Mouse (Mus musculus) left cerebral cortex, adult 18-20 months (tissue): Measurements from ENCODE around the gene Tmem178b. TPM values are rescaled to one million over a fixed set of nuclear protein-coding genes. Genes with fewer than 3 reads are reported as not detected.

Source experiments
- DNase-seq, 2 experiments: peaks; one replicate each; pipeline ENCODE4 v3.0.0; 2021 to 2022; ENCODE audit warnings: low spot score in 2 of 2, mixed read lengths in 1 of 2
- total RNA-seq, 2 experiments: library from RNA; stranded (reverse); gene quantifications; 2 replicates each; pipeline ENCODE4 v1.2.3; 2021

Gene Tmem178b
- total RNA-seq, 2 experiments from 2014 or later, result 193 to 222 TPM

DNA sequence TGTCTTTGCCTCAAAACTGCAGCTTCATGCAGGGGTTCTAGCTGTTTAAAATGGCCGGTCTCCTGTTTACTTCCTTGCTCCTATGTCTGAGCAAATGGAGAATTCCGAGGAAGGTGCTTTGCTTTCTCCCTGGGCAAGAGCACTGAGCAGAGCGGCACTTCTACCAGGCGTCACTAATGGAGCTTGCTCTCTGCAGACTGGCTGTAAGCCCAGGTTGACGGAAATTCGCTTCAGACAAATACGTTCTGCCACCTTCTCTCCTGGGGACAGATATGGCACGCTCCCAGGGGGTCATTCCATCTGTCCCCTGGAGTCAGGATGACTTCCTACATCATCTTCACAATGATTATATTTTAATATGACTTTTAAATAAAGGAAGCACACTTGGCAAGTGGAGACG, 271.3 kb downstream of the Tmem178b start:
- DNase-seq, result no peak

DNA sequence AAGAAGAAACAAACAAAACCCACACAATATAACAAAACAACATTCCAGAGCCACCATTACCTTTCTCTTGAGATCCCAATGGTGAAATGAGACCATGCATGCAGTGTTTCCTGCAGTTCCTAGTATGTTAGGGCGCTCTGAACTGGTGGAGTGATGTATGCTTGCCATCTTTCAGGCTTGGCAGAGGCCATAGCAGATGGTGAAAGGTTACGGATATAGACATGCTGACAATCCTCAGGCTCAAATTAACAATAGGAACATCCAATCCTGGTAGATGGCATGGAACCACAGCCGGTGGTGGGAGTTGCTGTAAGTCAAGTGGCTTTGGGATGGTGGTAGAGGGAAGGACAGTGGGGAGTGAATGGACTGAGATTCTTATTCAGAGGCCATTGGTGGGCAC, 272.5 kb downstream of the Tmem178b start:
- no peak for DNase-seq

DNA sequence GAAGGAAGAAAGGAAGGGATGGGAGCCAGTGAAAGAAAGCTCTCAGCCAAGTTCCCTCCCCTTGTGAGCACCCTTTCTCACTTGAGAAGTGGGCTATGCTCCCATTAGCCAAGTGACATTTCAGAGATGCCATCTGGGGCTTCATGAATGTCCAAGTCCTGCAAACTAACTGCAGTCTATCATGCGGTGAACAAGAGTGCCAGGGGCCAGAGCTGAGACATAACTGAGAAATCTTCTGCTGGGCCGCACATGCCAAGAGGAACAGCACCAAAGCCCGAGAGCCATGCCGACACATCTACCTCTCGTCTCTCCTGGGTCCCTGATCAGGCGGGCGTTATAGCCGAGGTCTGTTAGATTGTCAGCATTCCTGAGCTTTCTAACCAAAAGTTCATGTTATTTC, 279.2 kb downstream of the Tmem178b start:
- DNase-seq, result no peak

DNA sequence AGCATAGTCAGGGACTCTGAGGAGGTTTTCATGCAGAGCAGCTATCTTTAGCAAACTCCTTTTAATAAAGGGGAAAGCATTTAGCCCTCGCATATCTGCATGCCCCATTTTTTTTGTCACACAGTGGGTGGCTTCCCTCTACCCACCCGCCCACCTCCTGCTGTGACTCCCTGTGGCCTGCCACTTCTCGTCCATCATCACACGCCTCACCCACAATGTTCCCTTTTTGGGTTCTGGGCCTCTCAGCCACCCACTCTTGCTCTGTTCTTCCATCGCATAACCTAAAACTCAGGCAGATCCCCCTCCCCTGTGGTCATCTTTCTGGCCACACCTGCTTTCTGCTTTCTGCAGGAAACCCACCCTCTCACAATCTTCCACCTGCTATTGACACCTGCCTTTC, 288.3 kb downstream of the Tmem178b start:
- peak; percentile 29 to 57 for DNase-seq

DNA sequence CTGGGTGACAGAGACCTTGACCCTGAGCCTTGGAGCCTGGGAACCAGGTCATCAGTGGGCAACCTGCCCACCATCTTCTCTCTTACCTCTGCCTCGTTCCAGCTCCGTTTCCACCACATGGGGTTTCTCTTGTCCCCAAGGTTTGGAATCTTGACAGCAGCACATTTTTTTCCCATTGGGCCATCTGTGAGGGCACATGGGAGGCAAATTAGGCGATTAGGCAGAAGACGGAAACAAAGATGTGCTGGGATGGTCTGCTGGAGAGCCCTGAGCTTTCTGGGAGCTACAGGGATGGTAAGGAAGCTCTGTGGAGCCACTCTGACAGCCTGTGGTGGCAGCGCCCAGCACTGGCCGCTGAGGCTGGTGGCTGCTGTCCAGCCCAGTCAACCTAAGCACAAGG, 300.5 kb downstream of the Tmem178b start:
- DNase-seq, result no peak

DNA sequence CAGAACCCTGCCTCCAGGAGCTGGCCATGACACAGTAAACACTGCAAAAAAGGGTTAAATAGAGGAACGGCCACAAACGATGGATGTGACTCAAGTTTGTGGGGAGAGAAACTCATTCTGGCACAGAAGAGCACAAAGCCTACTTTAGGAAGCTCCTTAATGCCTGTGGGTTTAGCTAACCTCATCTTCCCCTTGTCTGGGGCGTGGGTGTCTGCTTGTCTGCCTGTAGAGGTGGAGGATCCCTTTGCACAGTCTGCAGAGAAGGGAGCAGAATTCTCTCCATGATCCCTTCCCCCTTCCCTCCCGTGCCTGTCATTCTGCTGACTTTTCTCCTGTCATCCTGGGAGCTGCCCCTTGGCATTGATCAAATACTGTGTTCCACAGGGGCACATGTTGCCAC, 304.8 kb downstream of the Tmem178b start:
- DNase-seq, result peak; percentile 36 to 68

DNA sequence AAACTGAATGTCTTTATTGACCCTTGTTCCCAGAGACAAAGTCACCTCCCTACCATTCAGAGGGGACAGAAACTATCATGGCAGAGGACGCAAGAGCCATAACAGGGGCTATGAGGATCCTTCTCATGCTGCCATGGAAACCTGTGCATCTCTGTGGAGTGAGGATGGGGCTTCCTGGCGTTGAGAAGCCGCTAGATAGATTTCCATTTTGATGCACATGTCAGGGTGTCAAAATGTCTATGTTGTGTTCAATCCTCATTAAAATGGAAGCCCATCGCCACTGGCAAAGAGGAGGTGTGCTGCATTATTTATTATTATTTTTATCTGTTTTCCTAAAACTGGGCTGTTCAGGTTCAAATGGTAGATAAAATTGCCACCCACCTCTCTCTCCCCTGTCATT, 307.5 kb downstream of the Tmem178b start:
- DNase-seq, result no peak

DNA sequence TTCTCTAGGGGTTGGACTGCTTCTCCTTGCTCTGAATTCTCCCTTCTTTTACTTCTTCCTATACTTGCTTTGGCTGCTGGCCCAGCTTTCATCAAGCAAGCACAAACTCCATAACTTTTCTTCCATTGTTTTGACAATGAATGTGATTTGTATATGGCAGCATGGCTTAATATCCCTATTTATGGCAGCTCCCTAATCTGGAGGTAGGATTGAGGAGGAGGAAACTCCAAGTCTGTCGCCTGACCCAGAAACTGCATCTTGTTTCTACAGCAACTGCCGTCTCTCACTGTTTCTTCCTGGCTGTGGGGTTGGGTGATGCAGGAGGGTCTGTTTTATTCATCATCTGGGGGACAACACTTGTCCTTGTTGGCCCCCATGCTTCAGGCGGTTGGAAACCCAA, 327.6 kb downstream of the Tmem178b start:
- DNase-seq, result no peak

DNA sequence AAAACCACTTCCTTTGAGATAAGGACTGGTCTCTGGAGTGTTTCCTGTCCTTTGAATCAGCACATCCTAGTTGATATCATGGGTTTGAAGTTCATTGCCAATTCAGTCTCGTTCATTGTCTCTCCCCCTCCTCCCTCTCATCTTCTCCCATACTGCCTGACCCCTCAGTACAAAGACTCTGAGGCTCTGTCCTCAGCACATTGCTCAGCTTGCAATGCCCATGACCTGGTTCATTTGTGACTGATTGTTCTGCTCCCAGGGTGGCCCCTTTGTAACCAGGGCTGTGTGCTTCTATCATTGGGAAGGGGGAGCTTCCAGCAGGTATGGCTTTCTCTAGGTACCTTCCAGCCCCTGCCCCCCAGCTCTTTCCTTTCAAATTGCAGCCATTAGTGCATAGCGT, 329.5 kb downstream of the Tmem178b start:
- DNase-seq, result no peak

DNA sequence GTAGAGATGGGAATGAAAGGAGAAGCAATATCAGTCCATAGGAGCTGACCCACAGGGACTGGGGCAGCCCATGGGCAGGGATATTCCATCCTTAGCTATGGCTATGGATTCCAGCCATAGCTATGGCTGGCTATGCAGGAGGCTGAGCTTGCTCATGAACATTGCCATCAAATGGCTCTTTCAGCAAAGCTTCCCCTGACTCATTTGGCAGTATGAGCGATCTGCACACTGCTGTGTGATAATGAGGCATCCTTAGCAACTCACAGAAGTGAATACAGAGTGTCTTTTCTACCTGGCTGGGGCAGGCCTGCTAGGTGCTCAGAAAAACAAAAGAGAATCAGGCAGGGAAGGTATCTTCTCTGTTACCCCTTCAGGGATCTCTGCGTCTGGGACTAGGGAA, 332.3 kb downstream of the Tmem178b start:
- DNase-seq, result no peak

DNA sequence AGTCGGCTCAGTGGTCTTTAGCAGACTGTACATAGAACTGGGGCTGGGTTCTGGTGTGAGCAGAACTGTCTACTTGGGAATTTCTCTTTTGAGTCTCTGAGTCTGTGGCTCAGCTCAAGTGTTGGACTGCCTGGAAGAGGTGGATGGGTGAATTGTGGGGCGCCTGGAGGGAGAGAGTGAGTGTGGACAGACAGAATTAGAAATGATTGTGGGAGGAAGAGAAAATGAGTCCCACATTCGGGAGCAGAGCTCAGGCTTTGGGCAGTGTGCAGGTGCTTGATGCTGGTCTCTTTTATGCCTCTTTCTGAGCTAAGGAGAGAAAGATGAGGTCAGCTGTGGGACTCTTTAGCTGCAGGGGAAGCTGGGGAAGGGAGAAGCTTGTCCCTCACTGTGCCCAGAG, 334.9 kb downstream of the Tmem178b start:
- peak in 1 of 2 experiments; percentile 41 for DNase-seq

DNA sequence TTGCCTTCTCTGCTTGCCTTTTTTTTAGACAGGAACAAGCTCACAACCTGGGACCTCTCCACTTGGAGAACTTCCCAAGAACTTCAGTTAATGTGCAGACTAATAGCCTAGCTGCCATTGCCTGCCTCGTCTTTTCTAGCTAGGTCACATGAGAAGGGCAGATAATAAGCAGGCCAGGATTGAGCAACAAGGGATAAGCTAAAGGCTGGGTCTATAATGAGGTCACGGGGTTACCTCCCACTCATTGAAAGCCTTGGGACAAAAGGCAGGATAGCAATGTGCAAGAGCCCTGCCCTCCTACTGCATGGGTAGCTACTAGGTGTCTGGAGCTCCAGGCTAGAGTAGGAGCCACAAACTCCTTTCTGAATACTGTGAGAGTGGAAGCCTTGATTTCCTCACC, 336.1 kb downstream of the Tmem178b start:
- DNase-seq, result no peak

DNA sequence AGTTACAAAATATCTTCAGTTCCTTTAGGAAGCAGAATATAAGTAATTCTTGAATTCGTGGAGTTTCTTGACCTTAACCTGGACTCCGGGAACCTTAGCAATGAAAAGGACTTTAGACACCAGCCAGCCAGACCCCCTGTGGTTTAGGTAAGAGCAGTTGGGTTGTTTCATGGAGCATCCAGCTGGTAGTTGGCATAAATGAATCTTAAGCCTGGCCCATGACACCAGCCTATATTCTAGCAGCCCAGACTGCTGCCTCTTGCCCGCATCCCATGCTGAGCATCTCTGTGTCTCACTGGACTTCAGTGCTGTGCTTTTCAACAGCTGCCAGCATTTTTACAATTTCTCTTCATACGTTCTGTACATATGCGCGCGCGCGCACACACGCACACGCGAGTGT, 344.1 kb downstream of the Tmem178b start:
- DNase-seq, result no peak

DNA sequence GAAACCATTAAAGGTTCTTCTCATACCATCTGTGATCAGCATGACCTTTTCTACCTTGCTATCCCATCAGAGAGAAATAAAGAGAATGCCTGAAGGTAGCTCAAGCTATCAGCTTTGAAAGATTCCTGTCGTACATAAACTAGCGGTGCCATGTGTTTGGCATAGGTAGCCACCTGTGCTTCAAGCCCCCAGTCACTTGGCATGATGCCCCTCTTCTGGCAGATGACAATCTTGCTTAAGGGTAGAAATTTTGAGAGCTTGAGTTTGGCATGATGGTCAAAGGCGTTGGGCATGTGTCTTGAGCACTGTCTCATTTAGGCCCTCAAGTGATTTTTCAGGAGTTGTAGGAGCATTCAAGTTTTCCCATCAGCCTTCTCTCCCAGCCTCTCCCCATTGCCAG, 344.6 kb downstream of the Tmem178b start:
- DNase-seq, result no peak

DNA sequence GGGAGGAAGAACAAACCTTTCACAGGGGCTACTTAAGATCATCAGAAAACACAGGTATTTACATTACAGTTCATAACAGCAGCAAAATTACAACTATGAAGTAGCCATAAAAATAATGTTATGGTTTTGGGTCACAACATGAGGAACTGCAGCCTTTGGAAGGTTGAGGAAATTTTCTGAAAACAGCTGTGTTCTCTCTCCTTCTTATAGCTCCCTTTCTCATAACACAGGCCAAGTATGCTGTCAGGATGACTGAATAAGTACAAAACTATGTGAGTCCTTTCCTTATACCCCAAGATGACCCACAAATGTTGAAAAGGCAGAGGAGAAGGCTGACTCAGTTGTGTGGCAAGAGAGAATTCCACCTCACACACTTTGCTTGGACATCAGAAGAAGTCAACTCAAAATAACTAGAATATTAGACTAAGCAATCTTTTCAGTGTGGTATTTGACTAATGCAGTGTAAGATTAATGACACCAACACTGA, 347.6 kb downstream of the Tmem178b start:
- DNase-seq, result no peak

DNA sequence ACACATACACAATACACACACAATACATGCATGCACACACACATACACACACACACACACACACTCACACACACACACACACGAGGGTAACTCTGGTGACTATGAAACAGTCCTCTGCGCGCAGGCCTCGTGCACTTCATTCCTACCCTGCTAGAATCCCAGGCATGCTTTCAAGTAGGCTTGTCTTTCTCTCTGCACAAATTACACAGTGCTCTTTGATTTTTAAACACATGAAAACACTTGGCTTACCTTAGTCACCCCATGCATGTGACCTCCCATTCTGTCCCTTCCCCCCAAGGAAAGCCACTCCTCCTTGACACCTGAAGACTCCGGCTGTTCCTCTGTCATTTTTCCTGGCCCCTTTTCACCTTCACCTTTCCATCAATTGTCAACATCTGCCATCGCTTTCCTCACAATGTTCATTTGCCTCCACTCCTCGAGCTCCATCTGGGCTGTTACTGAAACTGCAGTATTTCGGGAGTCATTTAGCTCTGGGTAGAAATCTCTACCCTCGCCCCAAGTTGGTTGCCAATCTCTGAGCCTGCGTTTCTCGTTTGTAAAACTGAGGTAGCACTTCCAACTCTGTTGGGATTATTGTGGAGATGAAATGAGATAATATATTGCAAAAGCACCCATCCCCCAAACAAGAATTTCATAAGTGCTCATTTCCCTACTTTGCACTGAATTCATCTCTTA, 352.7 kb downstream of the Tmem178b start:
- peak in 1 of 2 experiments; percentile 33 for DNase-seq

DNA sequence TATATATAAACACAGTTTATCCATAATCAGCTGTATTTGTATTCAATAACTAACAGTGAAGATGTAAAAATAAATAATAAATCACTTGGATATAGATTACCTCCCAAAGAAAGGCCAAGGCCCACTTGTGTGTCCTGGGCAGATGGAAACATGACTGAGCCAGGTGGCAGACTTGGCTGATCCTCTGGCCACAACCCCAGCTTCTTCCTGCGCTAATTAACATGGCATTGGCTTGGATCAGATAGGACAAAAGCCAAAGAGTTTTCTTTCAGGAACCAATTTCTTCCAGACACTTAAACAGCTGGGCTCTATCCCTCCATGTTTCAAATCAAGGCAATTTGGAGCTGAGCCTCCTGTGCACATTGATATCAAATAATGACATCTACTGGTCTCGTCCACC, 355.9 kb downstream of the Tmem178b start:
- no peak for DNase-seq

DNA sequence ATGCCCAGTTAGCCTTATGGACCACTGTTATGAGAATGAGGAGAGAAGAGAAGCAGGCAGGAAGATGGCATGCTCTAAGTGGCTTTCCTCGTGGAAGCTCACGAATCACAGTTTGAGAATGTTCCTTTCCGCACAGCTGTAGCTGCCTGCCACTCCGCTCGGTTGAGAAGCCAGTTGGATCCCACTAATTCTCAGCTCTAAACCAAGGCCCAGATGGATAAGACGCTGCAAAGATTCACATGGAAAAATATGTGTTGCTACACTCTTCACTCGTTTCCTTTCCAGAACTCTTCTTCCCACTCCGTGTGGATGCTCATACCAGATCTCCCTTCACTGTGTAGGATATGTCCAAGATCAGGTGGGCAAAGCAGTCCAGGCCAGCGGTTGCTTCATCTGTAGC, 356.9 kb downstream of the Tmem178b start:
- no peak for DNase-seq

DNA sequence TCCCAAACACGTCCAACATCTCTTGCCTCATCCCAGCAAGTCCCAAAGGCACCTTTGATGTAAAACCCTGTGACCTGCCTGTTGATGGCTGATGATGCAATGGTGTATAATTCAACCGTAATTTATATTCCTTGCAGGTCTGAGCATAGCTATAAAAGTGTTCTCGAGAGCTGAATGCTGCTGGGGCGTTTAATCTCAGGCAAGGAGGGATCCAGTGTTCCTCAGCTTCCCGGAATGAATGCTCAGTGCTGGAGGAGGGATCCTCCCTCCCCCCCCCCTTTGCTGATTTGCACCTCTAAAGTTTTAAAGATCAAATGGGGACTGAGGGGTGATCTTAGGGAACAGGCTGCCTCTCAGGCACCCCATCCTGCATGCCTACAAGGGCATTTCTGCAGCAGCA, 361.0 kb downstream of the Tmem178b start:
- DNase-seq, result no peak

DNA sequence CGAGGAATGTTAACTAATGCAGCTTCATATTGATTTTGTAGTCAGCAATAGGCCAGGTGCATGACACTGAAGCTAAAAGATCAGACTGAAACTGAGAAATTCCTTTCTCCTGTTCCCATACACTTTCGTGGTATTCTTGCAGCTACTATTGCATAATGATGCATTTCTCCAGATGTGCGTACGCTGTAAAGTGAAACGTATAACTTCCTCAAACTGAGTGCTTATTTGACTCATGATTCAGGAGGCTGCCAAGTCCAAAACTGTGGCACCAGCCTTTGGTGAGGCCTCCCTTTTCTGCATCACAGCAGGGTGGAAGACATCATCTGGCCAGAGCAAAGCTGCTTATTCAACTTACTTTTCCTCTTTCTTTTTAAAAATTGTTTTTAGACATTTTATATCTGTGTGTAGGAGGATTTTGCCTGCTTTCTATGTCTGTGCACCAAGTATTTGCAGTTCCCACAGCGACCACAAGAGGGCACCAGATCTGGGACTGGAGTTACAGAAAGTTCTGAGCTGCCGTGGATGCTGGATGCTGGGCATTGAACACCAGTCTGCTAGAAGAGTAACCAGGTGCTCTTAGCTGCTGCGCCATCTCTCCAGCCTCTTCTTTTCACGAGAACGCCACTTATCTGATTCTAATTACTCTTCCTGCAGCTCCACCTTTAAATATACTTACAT, 362.9 kb downstream of the Tmem178b start:
- DNase-seq, result peak; percentile 73 to 80

DNA sequence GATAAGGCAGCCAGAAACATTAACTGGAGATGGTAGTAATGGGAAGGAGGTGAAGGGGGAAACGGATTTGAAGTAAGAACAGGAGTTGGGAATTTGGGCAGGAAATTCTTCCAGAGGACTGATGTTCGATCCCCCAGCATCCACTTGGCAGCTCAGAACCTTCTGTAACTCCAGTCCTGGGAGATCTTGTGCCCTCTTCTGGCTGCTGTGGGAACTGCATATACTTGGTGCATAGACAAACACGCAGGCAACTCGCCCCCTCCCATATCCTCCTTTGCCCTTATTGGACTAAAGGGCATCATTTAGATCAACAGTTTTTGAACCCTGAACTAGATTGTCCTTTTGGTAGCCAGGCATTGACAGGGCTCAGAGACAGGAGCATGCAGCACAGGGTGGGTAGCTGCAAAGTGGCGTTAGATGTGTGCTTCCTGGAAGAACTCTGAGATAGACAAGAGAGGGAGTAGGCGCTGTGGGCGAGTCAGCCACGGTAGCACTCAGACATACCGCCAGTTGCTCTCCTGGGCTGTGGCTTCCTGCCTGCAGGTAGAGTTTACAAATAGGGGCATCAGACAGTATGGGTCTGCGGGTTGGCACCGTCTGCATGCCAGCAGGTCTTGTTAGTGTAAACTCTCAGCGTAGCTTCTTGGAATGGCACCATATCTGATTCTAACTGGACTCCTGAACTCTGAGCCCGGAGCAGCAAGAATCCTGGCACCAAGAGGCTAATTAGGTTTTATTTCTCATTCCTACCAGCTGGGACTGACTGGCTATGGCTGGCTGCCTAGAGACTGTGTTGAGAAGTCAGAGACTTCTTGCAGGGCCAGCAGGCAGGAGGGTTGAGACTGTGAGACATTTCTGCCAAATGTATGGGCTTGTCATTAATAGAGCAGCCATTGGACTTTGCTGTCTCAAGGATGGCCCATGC, 364.0 kb downstream of the Tmem178b start:
- peak in 1 of 2 experiments; percentile 48 for DNase-seq

DNA sequence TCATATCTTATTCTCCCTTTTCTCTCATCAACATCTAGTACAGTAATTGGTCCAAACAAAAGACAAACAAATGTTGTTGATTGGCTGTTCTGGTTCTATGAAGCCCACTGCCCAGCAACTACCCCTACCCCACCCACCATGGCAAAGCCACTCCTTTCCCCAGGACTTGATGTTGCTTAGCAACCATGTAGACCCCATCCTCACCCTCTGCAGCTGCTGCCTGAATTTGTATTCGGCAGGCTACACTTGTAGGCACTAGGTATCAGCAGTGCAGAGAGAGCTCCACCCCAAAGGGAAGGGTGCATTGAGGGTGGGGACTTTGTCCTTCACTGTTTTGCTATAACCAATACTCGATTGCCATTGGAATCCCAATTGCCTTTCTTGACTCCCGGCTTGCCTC, 365.8 kb downstream of the Tmem178b start:
- no peak for DNase-seq
